Mouse (Mus musculus) midbrain, postnatal 0 days (tissue): ENCODE data around the gene Rnf123. TPM values are rescaled to one million over a fixed set of nuclear protein-coding genes. Genes with fewer than 3 reads are reported as not detected.

Experiments used
- ATAC-seq: fragments of 200-750 bp; cut with Nextera tagmentation; 2 replicates; pipeline ENCODE4 v1.8.0; 2017; ENCODE audit warnings: moderate number of reproducible peaks, mild to moderate bottlenecking, moderate TSS enrichment, moderate library complexity; ENCODE audit not compliant: low FRiP score
- DNase-seq: peaks from one replicate; pipeline ENCODE4 v3.0.0-alpha.2; 2015; ENCODE audit warnings: low spot score
- H3K27ac ChIP-seq: fragments of 300-500 bp; sonication (generic); 2 replicates; pipeline ENCODE4 v1.5.1; 2014; ENCODE audit warnings: low read depth, mild to moderate bottlenecking, low read length, mixed read lengths
- H3K27me3 ChIP-seq: fragments of 300-500 bp; sonication (generic); 2 replicates; pipeline ENCODE4 v1.6.1; 2014; ENCODE audit warnings: low read length, control low read depth, mixed read lengths; ENCODE audit not compliant: insufficient read depth
- H3K36me3 ChIP-seq: fragments of 300-500 bp; sonication (generic); 2 replicates; pipeline ENCODE4 v1.6.1; 2014; ENCODE audit warnings: low read length, control low read depth, mixed read lengths; ENCODE audit not compliant: insufficient read depth
- H3K4me1 ChIP-seq: fragments of 300-500 bp; sonication (generic); 2 replicates; pipeline ENCODE4 v1.6.1; 2014; ENCODE audit warnings: mild to moderate bottlenecking, control low read depth, antibody characterized with exemption, low read length, mixed read lengths; ENCODE audit not compliant: insufficient read depth
- H3K4me2 ChIP-seq: fragments of 300-500 bp; sonication (generic); 2 replicates; pipeline ENCODE4 v1.6.1; 2014; ENCODE audit warnings: low read depth, mild to moderate bottlenecking, low read length, mixed read lengths; ENCODE audit not compliant: poor library complexity, severe bottlenecking
- H3K4me3 ChIP-seq: fragments of 300-500 bp; sonication (generic); 2 replicates; pipeline ENCODE4 v1.5.1; 2014; ENCODE audit warnings: low read depth, mild to moderate bottlenecking, low read length, moderate library complexity
- H3K9ac ChIP-seq: fragments of 300-500 bp; sonication (generic); replicated peaks from 2 replicates; pipeline ENCODE4 v1.6.1; 2014; ENCODE audit warnings: mild to moderate bottlenecking, low read length, moderate library complexity, mixed read lengths; ENCODE audit not compliant: poor library complexity, severe bottlenecking
- H3K9me3 ChIP-seq: fragments of 300-500 bp; sonication (generic); 2 replicates; pipeline ENCODE4 v1.6.1; 2016; ENCODE audit warnings: low read length, control low read depth
- CTCF ChIP-seq: IDR thresholded peaks from 2 replicates; pipeline ENCODE4 v1.5.1; 2016; ENCODE audit warnings: antibody characterized with exemption, mild to moderate bottlenecking
- WGBS: fragments of 180-500 bp; shearing (Covaris S2); extraction: QIAGEN DNeasy Blood & Tissue Kit; methylation state at CpG from one replicate; pipeline ENCODE4 v1.1.7; 2014; 5-methylcytosine and 5-hydroxymethylcytosine counted together
- polyA plus RNA-seq: library from polyadenylated mRNA; unstranded; fragments of >200 nt; fragmentation: Nextera tagmentation; extraction: Ambion mirVana; gene quantifications from 2 replicates; pipeline ENCODE4 v1.2.1, GENCODE M21; 2015
- total RNA-seq: library from RNA; depleted of rRNA; stranded (reverse); fragments of >200 nt; gene quantifications from 2 replicates; pipeline ENCODE4 v1.2.3, GENCODE M21; 2014

Rnf123 gene
- total and polyA plus RNA-seq, 2 experiments from 2014 or later, result 44.1 to 46.3 TPM

GRCm38 (mm10) chr9:108055661-108056237 lies 27.4 kb downstream of the Rnf123 start:
- Histone ChIP-seq H3K9me3 (no peaks in the 10 kb centered on the region), H3K4me2 (no peak overlapping the region), H3K27me3 (no peaks in the 10 kb centered on the region), H3K4me3 (no peak overlapping the region), H3K4me1 (no peaks in the 10 kb centered on the region), H3K27ac (no peak overlapping the region), H3K9ac (no peak overlapping the region), H3K36me3 (peaks cover 60% of the 10 kb centered on the region)
- no peak for TF ChIP-seq CTCF
- ATAC-seq, result no peak
- no peak for DNase-seq
- WGBS, result 86% methylated on average over 6 of the region's 6 CpGs

GRCm38 (mm10) chr9:108055061-108055460 lies 28.1 kb downstream of the Rnf123 start:
- whole genome bisulfite sequencing, result 84% methylated on average over 1 of the region's 1 CpGs
- no peak for DNase-seq
- H3K4me1 ChIP-seq, result peaks cover 3% of the 10 kb centered on the region; the same call in 1 of the 2 replicates
- no peak overlapping the region for H3K4me3 ChIP-seq
- no peak for TF ChIP-seq CTCF
- no peaks in the 10 kb centered on the region for H3K9me3 ChIP-seq
- H3K9ac ChIP-seq, result no peak overlapping the region
- H3K4me2 ChIP-seq, result no peak overlapping the region
- ATAC-seq, result no peak
- no peak overlapping the region for H3K27ac ChIP-seq
- peaks cover 63% of the 10 kb centered on the region for H3K36me3 ChIP-seq
- no peaks in the 10 kb centered on the region for H3K27me3 ChIP-seq

GRCm38 (mm10) chr9:108054331-108055040 lies 28.7 kb downstream of the Rnf123 start:
- peaks cover 58% of the 10 kb centered on the region for H3K36me3 ChIP-seq
- no peak overlapping the region for H3K9ac ChIP-seq
- 89% methylated on average over 22 of the region's 22 CpGs for WGBS
- H3K4me3 ChIP-seq, result no peak overlapping the region
- H3K4me1 ChIP-seq, result peaks cover 7% of the 10 kb centered on the region; the same call in 1 of the 2 replicates
- H3K27ac ChIP-seq, result no peak overlapping the region
- no peak overlapping the region for H3K4me2 ChIP-seq
- H3K9me3 ChIP-seq, result no peaks in the 10 kb centered on the region
- DNase-seq, result no peak
- TF ChIP-seq CTCF, result no peak
- no peak for ATAC-seq
- no peaks in the 10 kb centered on the region for H3K27me3 ChIP-seq

- no peak for TF ChIP-seq CTCF
- H3K4me3 ChIP-seq, result no peak overlapping the region
- H3K27me3 ChIP-seq, result no peaks in the 10 kb centered on the region
- H3K9me3 ChIP-seq, result no peaks in the 10 kb centered on the region
- peaks cover 7% of the 10 kb centered on the region; the same call in 1 of the 2 replicates for H3K4me1 ChIP-seq
- no peak overlapping the region for H3K9ac ChIP-seq
- H3K4me2 ChIP-seq, result no peak overlapping the region
- peaks cover 50% of the 10 kb centered on the region for H3K36me3 ChIP-seq
- DNase-seq, result no peak
- no peak overlapping the region for H3K27ac ChIP-seq
- 94% methylated on average over 15 of the region's 15 CpGs for WGBS
- no peak for ATAC-seq
Observed at GRCm38 (mm10) chr9:108053665-108054225, 29.4 kb downstream of the Rnf123 start.

GRCm38 (mm10) chr9:108052885-108053664 lies 30.1 kb downstream of the Rnf123 start, which contains the start of gene Amigo3:
TSS of gene Amigo3 (plus strand) at chr9:108053159.
- peak; percentile 96 for TF ChIP-seq CTCF
- Histone ChIP-seq H3K4me3 (no peak within 1 kb of the TSS), H3K9ac (peak within 1 kb of the TSS; percentile 50), H3K4me2 (peak within 1 kb of the TSS; percentile 32), H3K4me1 (peaks cover 7% of the 10 kb centered on the region; the same call in 1 of the 2 replicates), H3K27ac (peak within 1 kb of the TSS; percentile 43; the same call in 1 of the 2 replicates), H3K9me3 (no peaks in the 10 kb centered on the region), H3K36me3 (peaks cover 43% of the 10 kb centered on the region), H3K27me3 (no peaks in the 10 kb centered on the region)
- 59% methylated on average over 20 of the region's 20 CpGs for WGBS
- ATAC-seq (peak; percentile 45), DNase-seq (peak; percentile 98)
